Mouse (Mus musculus): Measurements from ENCODE around the gene Dnah11. TPM values are rescaled to one million over a fixed set of nuclear protein-coding genes. Genes with fewer than 3 reads are reported as not detected.

Gene Dnah11
- 0.40 and 0.69 TPM in 2 replicates for polyA plus RNA-seq (2015; fragmentation: Nextera tagmentation; extraction: Ambion mirVana)

- peak; percentile 97 for ATAC-seq (ENCODE audit: borderline replicate concordance, extremely low read depth, low FRiP score, low TSS enrichment)
- Histone ChIP-seq H3K4me2 (peak within 1 kb of the TSS; percentile 94), H3K27me3 (peaks cover 24% of the 10 kb centered on the region), H3K4me1 (peaks cover 19% of the 10 kb centered on the region), H3K36me3 (no peaks in the 10 kb centered on the region), H3K9ac (peak within 1 kb of the TSS; percentile 31), H3K27ac (no peak within 1 kb of the TSS), H3K4me3 (peak within 1 kb of the TSS; percentile 53), H3K9me3 (no peaks in the 10 kb centered on the region)
- WGBS: under 1% methylated on average over 47 of the region's 47 CpGs
Observed at GRCm38 (mm10) chr12:118198386-118199093, at the start of gene Dnah11. Gene Dnah11 (minus strand): TSS chr12:118199043.

- Histone ChIP-seq H3K27ac (no peak overlapping the region), H3K9me3 (no peaks in the 10 kb centered on the region), H3K27me3 (no peaks in the 10 kb centered on the region), H3K4me3 (no peak overlapping the region), H3K4me1 (no peaks in the 10 kb centered on the region), H3K36me3 (no peaks in the 10 kb centered on the region), H3K4me2 (no peak overlapping the region), H3K9ac (no peak overlapping the region)
- 43% methylated on average over 3 of the region's 3 CpGs for WGBS
- ATAC-seq (ENCODE audit: borderline replicate concordance, extremely low read depth, low FRiP score, low TSS enrichment): no peak
Observed at GRCm38 (mm10) chr12:118221182-118221581, 22.3 kb upstream of the Dnah11 start.

- H3K9ac ChIP-seq: no peak overlapping the region
- H3K27me3 ChIP-seq: no peaks in the 10 kb centered on the region
- no peak overlapping the region for H3K4me3 ChIP-seq
- H3K9me3 ChIP-seq: no peaks in the 10 kb centered on the region
- H3K4me1 ChIP-seq: no peaks in the 10 kb centered on the region
- no peak for ATAC-seq (ENCODE audit: borderline replicate concordance, extremely low read depth, low FRiP score, low TSS enrichment)
- H3K27ac ChIP-seq: no peak overlapping the region
- no peaks in the 10 kb centered on the region for H3K36me3 ChIP-seq
- no peak overlapping the region for H3K4me2 ChIP-seq
Observed at GRCm38 (mm10) chr12:118220062-118220461, 21.2 kb upstream of the Dnah11 start.

GRCm38 (mm10) chr12:118212163-118212562 lies 13.3 kb upstream of the Dnah11 start:
- Histone ChIP-seq H3K9ac (no peak overlapping the region), H3K4me1 (no peaks in the 10 kb centered on the region), H3K4me3 (no peak overlapping the region), H3K27me3 (no peaks in the 10 kb centered on the region), H3K27ac (no peak overlapping the region), H3K4me2 (no peak overlapping the region), H3K9me3 (no peaks in the 10 kb centered on the region), H3K36me3 (no peaks in the 10 kb centered on the region)
- no peak for ATAC-seq (ENCODE audit: borderline replicate concordance, extremely low read depth, low FRiP score, low TSS enrichment)
- 66% methylated on average over 2 of the region's 2 CpGs for WGBS

- H3K4me2 ChIP-seq: no peak overlapping the region
- no peak overlapping the region for H3K27ac ChIP-seq
- no peak for ATAC-seq (ENCODE audit: borderline replicate concordance, extremely low read depth, low FRiP score, low TSS enrichment)
- H3K9ac ChIP-seq: no peak overlapping the region
- no peaks in the 10 kb centered on the region for H3K9me3 ChIP-seq
- no peak overlapping the region for H3K4me3 ChIP-seq
- no peaks in the 10 kb centered on the region for H3K36me3 ChIP-seq
- peaks cover 19% of the 10 kb centered on the region for H3K4me1 ChIP-seq
- WGBS: 37% methylated on average over 2 of the region's 2 CpGs
- peaks cover 24% of the 10 kb centered on the region for H3K27me3 ChIP-seq
Observed at GRCm38 (mm10) chr12:118196583-118196982, 2.3 kb downstream of the Dnah11 start.

- Histone ChIP-seq H3K36me3 (no peaks in the 10 kb centered on the region), H3K9me3 (no peaks in the 10 kb centered on the region), H3K4me1 (peaks cover 14% of the 10 kb centered on the region), H3K4me3 (no peak overlapping the region), H3K4me2 (no peak overlapping the region), H3K27ac (no peak overlapping the region), H3K9ac (no peak overlapping the region), H3K27me3 (no peaks in the 10 kb centered on the region)
- 70% methylated on average over 3 of the region's 3 CpGs for WGBS
- no peak for ATAC-seq (ENCODE audit: borderline replicate concordance, extremely low read depth, low FRiP score, low TSS enrichment)
Observed at GRCm38 (mm10) chr12:118189535-118189934, 9.3 kb downstream of the Dnah11 start.

- no peak overlapping the region for H3K9ac ChIP-seq
- H3K36me3 ChIP-seq: no peaks in the 10 kb centered on the region
- no peak for ATAC-seq (ENCODE audit: borderline replicate concordance, extremely low read depth, low FRiP score, low TSS enrichment)
- H3K4me3 ChIP-seq: no peak overlapping the region
- no peak overlapping the region for H3K27ac ChIP-seq
- peaks cover 14% of the 10 kb centered on the region for H3K4me1 ChIP-seq
- no peaks in the 10 kb centered on the region for H3K27me3 ChIP-seq
- H3K9me3 ChIP-seq: no peaks in the 10 kb centered on the region
- H3K4me2 ChIP-seq: no peak overlapping the region
- WGBS: 24% methylated on average over 2 of the region's 2 CpGs
Observed at GRCm38 (mm10) chr12:118187663-118188062, 11.2 kb downstream of the Dnah11 start.

GRCm38 (mm10) chr12:118186881-118187489 lies 11.9 kb downstream of the Dnah11 start:
- H3K27ac ChIP-seq: no peak overlapping the region
- H3K9me3 ChIP-seq: no peaks in the 10 kb centered on the region
- H3K9ac ChIP-seq: no peak overlapping the region
- no peak overlapping the region for H3K4me2 ChIP-seq
- no peaks in the 10 kb centered on the region for H3K36me3 ChIP-seq
- peaks cover 14% of the 10 kb centered on the region for H3K4me1 ChIP-seq
- ATAC-seq (ENCODE audit: borderline replicate concordance, extremely low read depth, low FRiP score, low TSS enrichment): no peak
- no peaks in the 10 kb centered on the region for H3K27me3 ChIP-seq
- H3K4me3 ChIP-seq: no peak overlapping the region
- WGBS: 15% methylated on average over 4 of the region's 4 CpGs

- Histone ChIP-seq H3K4me1 (peaks cover 14% of the 10 kb centered on the region), H3K4me2 (no peak overlapping the region), H3K4me3 (no peak overlapping the region), H3K36me3 (no peaks in the 10 kb centered on the region), H3K9me3 (no peaks in the 10 kb centered on the region), H3K9ac (no peak overlapping the region), H3K27ac (no peak overlapping the region), H3K27me3 (no peaks in the 10 kb centered on the region)
- peak; percentile 41; the same call in 1 of the 2 replicates for ATAC-seq (ENCODE audit: borderline replicate concordance, extremely low read depth, low FRiP score, low TSS enrichment)
- 8% methylated on average over 4 of the region's 4 CpGs for WGBS
Observed at GRCm38 (mm10) chr12:118186120-118186880, 12.5 kb downstream of the Dnah11 start.

GRCm38 (mm10) chr12:118184731-118185130 lies 14.1 kb downstream of the Dnah11 start:
- Histone ChIP-seq H3K9me3 (no peaks in the 10 kb centered on the region), H3K27me3 (no peaks in the 10 kb centered on the region), H3K4me3 (no peak overlapping the region), H3K36me3 (no peaks in the 10 kb centered on the region), H3K27ac (no peak overlapping the region), H3K4me1 (peaks cover 14% of the 10 kb centered on the region), H3K4me2 (no peak overlapping the region), H3K9ac (no peak overlapping the region)
- no peak for ATAC-seq (ENCODE audit: borderline replicate concordance, extremely low read depth, low FRiP score, low TSS enrichment)
- WGBS: 61% methylated on average over 1 of the region's 1 CpGs

- H3K27me3 ChIP-seq: no peaks in the 10 kb centered on the region
- H3K4me3 ChIP-seq: no peak overlapping the region
- H3K9me3 ChIP-seq: no peaks in the 10 kb centered on the region
- WGBS: 71% methylated on average over 5 of the region's 5 CpGs
- H3K9ac ChIP-seq: no peak overlapping the region
- H3K4me2 ChIP-seq: no peak overlapping the region
- H3K4me1 ChIP-seq: no peaks in the 10 kb centered on the region
- no peaks in the 10 kb centered on the region for H3K36me3 ChIP-seq
- peak overlapping the region; percentile 71 for H3K27ac ChIP-seq
- ATAC-seq (ENCODE audit: borderline replicate concordance, extremely low read depth, low FRiP score, low TSS enrichment): no peak
Observed at GRCm38 (mm10) chr12:118177756-118178155, 21.1 kb downstream of the Dnah11 start.

GRCm38 (mm10) chr12:118164785-118165184 lies 34.1 kb downstream of the Dnah11 start:
- peak; percentile 19; the same call in 1 of the 2 replicates for ATAC-seq (ENCODE audit: borderline replicate concordance, extremely low read depth, low FRiP score, low TSS enrichment)

More at GRCm38 (mm10) chr12:118164785-118165184, 34.1 kb downstream of the Dnah11 start:
- WGBS: 22% methylated on average over 4 of the region's 4 CpGs
- Histone ChIP-seq H3K4me1 (no peaks in the 10 kb centered on the region), H3K9me3 (no peaks in the 10 kb centered on the region), H3K27ac (no peak overlapping the region), H3K4me3 (no peak overlapping the region), H3K36me3 (no peaks in the 10 kb centered on the region), H3K9ac (no peak overlapping the region), H3K27me3 (no peaks in the 10 kb centered on the region), H3K4me2 (no peak overlapping the region)

All from lung, embryonic 15.5 days (tissue).